Mouse (Mus musculus) MEL (cell line): ENCODE data around the gene Dgkh. TPM values are rescaled to one million over a fixed set of nuclear protein-coding genes. Genes with fewer than 3 reads are reported as not detected.
A peak's percentile ranks its signal among the peaks of the same experiment; 100 is the strongest.

Experiments
- DNase-seq: peaks from one replicate; pipeline ENCODE4 v3.0.0; 2011; ENCODE audit warnings: low read depth, low spot score
- H3K27ac ChIP-seq: 2 replicates; pipeline ENCODE4 v1.5.1; 2012; ENCODE audit warnings: low read depth, mild to moderate bottlenecking, control low read depth, low read length, moderate library complexity; ENCODE audit not compliant: control insufficient read depth
- H3K27me3 ChIP-seq, 2 experiments: fragments of 150-350 bp in 1 of 2; sonication (generic) in 1 of 2; 2 replicates each; pipeline ENCODE4 v1.6.1; 2012; ENCODE audit warnings: low read length in 2 of 2, mild to moderate bottlenecking in 2 of 2, improper control_type of control experiment in 1 of 2, moderate library complexity in 1 of 2; ENCODE audit not compliant: insufficient read depth in 2 of 2, control insufficient read depth in 1 of 2
- H3K36me3 ChIP-seq, 2 experiments: 2 replicates each; pipeline ENCODE4 v1.6.1; 2012 to 2014; ENCODE audit warnings: low read length in 2 of 2, improper control_type of control experiment in 1 of 2, inconsistent platforms in 1 of 2, mild to moderate bottlenecking in 1 of 2; ENCODE audit not compliant: insufficient read depth in 2 of 2, control insufficient read depth in 1 of 2
- H3K4me1 ChIP-seq, 2 experiments: fragments of 150-350 bp in 1 of 2; sonication (generic) in 1 of 2; 2 replicates each; pipeline ENCODE4 v1.6.1; 2012; ENCODE audit warnings: low read length in 2 of 2, improper control_type of control experiment in 1 of 2, mild to moderate bottlenecking in 1 of 2; ENCODE audit not compliant: insufficient read depth in 2 of 2, control insufficient read depth in 1 of 2
- H3K4me3 ChIP-seq, 2 experiments: fragments of 150-350 bp in 1 of 2; sonication (generic) in 1 of 2; 2 replicates each; pipeline ENCODE4 v1.5.1; 2012; ENCODE audit warnings: low read depth in 2 of 2, low read length in 2 of 2, mild to moderate bottlenecking in 2 of 2, moderate library complexity in 2 of 2, control low read depth in 1 of 2, improper control_type of control experiment in 1 of 2; ENCODE audit not compliant: control insufficient read depth in 1 of 2, insufficient read depth in 1 of 2
- H3K79me2 ChIP-seq: 2 replicates; pipeline ENCODE4 v1.6.1; 2012; ENCODE audit warnings: mild to moderate bottlenecking, low read length, moderate library complexity; ENCODE audit not compliant: control insufficient read depth, poor library complexity, insufficient read depth
- H3K9ac ChIP-seq: 2 replicates; pipeline ENCODE4 v1.6.1; 2012; ENCODE audit warnings: low read depth, mild to moderate bottlenecking, control low read depth, low read length, moderate library complexity; ENCODE audit not compliant: control insufficient read depth, poor library complexity, severe bottlenecking
- H3K9me3 ChIP-seq: fragments of 150-350 bp; sonication (generic); replicated peaks from 2 replicates; pipeline ENCODE4 v1.6.1; 2012; ENCODE audit warnings: mild to moderate bottlenecking, low read length, improper control_type of control experiment, moderate library complexity; ENCODE audit not compliant: insufficient read depth
- CHD2 ChIP-seq: IDR thresholded peaks from 2 replicates; pipeline ENCODE4 v1.6.1; 2011; ENCODE audit warnings: low read length, improper control_type of control experiment
- CTCF ChIP-seq, 3 experiments: IDR thresholded peaks in 2 of 3; conservative IDR thresholded peaks in 1 of 3; 2 replicates each; pipeline ENCODE4 v1.5.1; 2011 to 2012; ENCODE audit warnings: low read length in 3 of 3, low read depth in 2 of 3, mild to moderate bottlenecking in 2 of 3, improper control_type of control experiment in 1 of 3, inconsistent platforms in 1 of 3, mixed read lengths in 1 of 3, moderate library complexity in 1 of 3; ENCODE audit not compliant: control insufficient read depth in 1 of 3, insufficient read depth in 1 of 3, poor library complexity in 1 of 3, severe bottlenecking in 1 of 3
- EP300 ChIP-seq, 2 experiments: IDR thresholded peaks; 2 replicates each; pipeline ENCODE4 v1.6.1; 2011; ENCODE audit warnings: improper control_type of control experiment in 2 of 2, low read length in 2 of 2, low read depth in 1 of 2, mild to moderate bottlenecking in 1 of 2
- GATA1 ChIP-seq: IDR thresholded peaks from 2 replicates; pipeline ENCODE4 v1.6.1; 2011; ENCODE audit warnings: low read depth, low read length, improper control_type of control experiment
- JUND ChIP-seq: IDR thresholded peaks from 2 replicates; pipeline ENCODE4 v1.6.1; 2011; ENCODE audit warnings: low read depth, mild to moderate bottlenecking, improper control_type of control experiment, low read length
- KAT2A ChIP-seq: conservative IDR thresholded peaks from 2 replicates; pipeline ENCODE4 v1.6.1; 2012; ENCODE audit warnings: low read depth, low read length, improper control_type of control experiment, inconsistent platforms
- MAFK ChIP-seq: IDR thresholded peaks from 2 replicates; pipeline ENCODE4 v1.6.1; 2011; ENCODE audit warnings: low read depth, mild to moderate bottlenecking, low read length, improper control_type of control experiment, borderline replicate concordance
- MAX ChIP-seq: IDR thresholded peaks from 2 replicates; pipeline ENCODE4 v1.6.1; 2011; ENCODE audit warnings: low read length, improper control_type of control experiment
- MAZ ChIP-seq: IDR thresholded peaks from 2 replicates; pipeline ENCODE4 v1.6.1; 2012; ENCODE audit warnings: low read depth, mild to moderate bottlenecking, inconsistent platforms, low read length, improper control_type of control experiment
- MEF2A ChIP-seq: IDR thresholded peaks from 2 replicates; pipeline ENCODE4 v1.6.1; 2014; ENCODE audit warnings: low read depth, mild to moderate bottlenecking, inconsistent platforms, low read length, improper control_type of control experiment; ENCODE audit not compliant: poor library complexity, insufficient replicate concordance, severe bottlenecking; ENCODE audit errors: extremely low read depth
- MXI1 ChIP-seq: IDR thresholded peaks from 2 replicates; pipeline ENCODE4 v1.6.1; 2011; ENCODE audit warnings: mild to moderate bottlenecking, low read depth, low read length, improper control_type of control experiment
- MYB ChIP-seq: IDR thresholded peaks from 2 replicates; pipeline ENCODE4 v1.6.1; 2011; ENCODE audit warnings: mild to moderate bottlenecking, low read depth, low read length, improper control_type of control experiment
- NELFE ChIP-seq: IDR thresholded peaks from 2 replicates; pipeline ENCODE4 v1.6.1; 2011; ENCODE audit warnings: low read depth, low read length, improper control_type of control experiment
- RAD21 ChIP-seq: IDR thresholded peaks from 2 replicates; pipeline ENCODE4 v1.6.1; 2011; ENCODE audit warnings: mild to moderate bottlenecking, low read depth, low read length, improper control_type of control experiment
- SMC3 ChIP-seq: IDR thresholded peaks from 2 replicates; pipeline ENCODE4 v1.6.1; 2011; ENCODE audit warnings: low read depth, low read length, improper control_type of control experiment
- TAL1 ChIP-seq: IDR thresholded peaks from 2 replicates; pipeline ENCODE4 v1.6.1; 2012; ENCODE audit warnings: mild to moderate bottlenecking, inconsistent platforms, low read length, moderate library complexity, mixed read lengths
- TCF12 ChIP-seq: IDR thresholded peaks from 2 replicates; pipeline ENCODE4 v1.6.1; 2014; ENCODE audit warnings: low read depth, mild to moderate bottlenecking, inconsistent platforms, low read length, improper control_type of control experiment, moderate library complexity
- USF2 ChIP-seq, 2 experiments: IDR thresholded peaks; 2 replicates each; pipeline ENCODE4 v1.6.1; 2011 to 2012; ENCODE audit warnings: improper control_type of control experiment in 2 of 2, low read length in 2 of 2, borderline replicate concordance in 1 of 2, inconsistent platforms in 1 of 2, low read depth in 1 of 2, mild to moderate bottlenecking in 1 of 2; ENCODE audit not compliant: insufficient read depth in 1 of 2
- ZC3H11A ChIP-seq: IDR thresholded peaks from 2 replicates; pipeline ENCODE4 v1.6.1; 2012; ENCODE audit warnings: low read depth, mild to moderate bottlenecking, inconsistent platforms, low read length, improper control_type of control experiment
- ZKSCAN1 ChIP-seq: IDR thresholded peaks from 2 replicates; pipeline ENCODE4 v1.6.1; 2012; ENCODE audit warnings: low read depth, mild to moderate bottlenecking, inconsistent platforms, low read length, improper control_type of control experiment, moderate library complexity
- ZNF384 ChIP-seq: IDR thresholded peaks from 2 replicates; pipeline ENCODE4 v1.6.1; 2012; ENCODE audit warnings: low read depth, mild to moderate bottlenecking, inconsistent platforms, low read length, improper control_type of control experiment
- polyA plus RNA-seq, 2 experiments: library from polyadenylated mRNA; stranded (reverse) in 1 of 2; unstranded in 1 of 2; fragments of >175 nt in 1 of 2; fragments of >200 nt in 1 of 2; gene quantifications; 2 replicates each; pipeline versions ENCODE4 v1.2.1 to v1.2.4; 2012; ENCODE audit warnings: low replicate concordance in 2 of 2, low read depth in 1 of 2; ENCODE audit not compliant: insufficient read length in 2 of 2, insufficient read depth in 1 of 2, missing spikeins in 1 of 2
- total RNA-seq: library from RNA; depleted of rRNA; stranded (reverse); fragments of 300-350 nt; gene quantifications from 2 replicates; pipeline ENCODE4 v1.2.3, GENCODE M21; 2012

Gene Dgkh
- total and polyA plus RNA-seq, 3 experiments: under 0.01 TPM; not detected in 2

GRCm38 (mm10) chr14:78525611-78526457 lies 206.7 kb downstream of the Dgkh start:
- no peaks in the 10 kb centered on the region for H3K9me3 ChIP-seq

GRCm38 (mm10) chr14:78525059-78525458 lies 207.5 kb downstream of the Dgkh start:
- H3K4me3 ChIP-seq: no peak overlapping the region
- H3K9ac ChIP-seq: no peak overlapping the region
- no peaks in the 10 kb centered on the region for H3K9me3 ChIP-seq
- H3K79me2 ChIP-seq: peaks cover 4% of the 10 kb centered on the region
- no peaks in the 10 kb centered on the region for H3K27me3 ChIP-seq
- no peaks in the 10 kb centered on the region for H3K4me1 ChIP-seq
- TF ChIP-seq USF2 (IDR thresholded peaks at IDR 0.05; ENCODE audit: borderline replicate concordance in 1 of 2, insufficient read depth in 1 of 2, low read depth in 1 of 2, low read length in 2 of 2) (no peak), ZC3H11A (no peak), CTCF (IDR thresholded peaks at IDR 0.05 in 2 of 3, conservative IDR thresholded peaks at IDR 0.05 in 1 of 3; ENCODE audit: control insufficient read depth in 1 of 3, insufficient read depth in 1 of 3, low read depth in 2 of 3, low read length in 3 of 3, poor library complexity in 1 of 3, severe bottlenecking in 1 of 3) (peak in 2 of 3 experiments; percentile 12 to 21; a peak in 2 of 6 replicates), SMC3 (0 out of 2 replicates have a peak, but pooled peaks have one; percentile 18)
- TF ChIP-seq, all 39 proteins: peak for 2
- Histone ChIP-seq H3K36me3 (no peaks in the 10 kb centered on the region; a peak in 1 of 4 replicates), H3K27ac (no peak overlapping the region)
- DNase-seq: no peak

More at GRCm38 (mm10) chr14:78525611-78526457, 206.7 kb downstream of the Dgkh start:
- no peaks in the 10 kb centered on the region for H3K4me1 ChIP-seq
- H3K79me2 ChIP-seq: peaks cover 8% of the 10 kb centered on the region
- TF ChIP-seq NELFE: no peak
- no peak for TF ChIP-seq ZNF384
- TF ChIP-seq ZKSCAN1: no peak
- TF ChIP-seq KAT2A: no peak
- no peak for TF ChIP-seq JUND
- no peak for TF ChIP-seq TCF12
- TF ChIP-seq, all 39 proteins: peak for 0
- Histone ChIP-seq H3K27me3 (no peaks in the 10 kb centered on the region), H3K27ac (no peak overlapping the region), H3K9ac (no peak overlapping the region), H3K36me3 (no peaks in the 10 kb centered on the region; a peak in 1 of 4 replicates), H3K4me3 (no peak overlapping the region)
- no peak for DNase-seq

GRCm38 (mm10) chr14:78510713-78511112 lies 221.9 kb downstream of the Dgkh start:
- Histone ChIP-seq H3K9me3 (no peaks in the 10 kb centered on the region), H3K4me1 (no peaks in the 10 kb centered on the region), H3K27me3 (no peaks in the 10 kb centered on the region), H3K79me2 (no peaks in the 10 kb centered on the region), H3K9ac (no peak overlapping the region), H3K4me3 (no peak overlapping the region), H3K27ac (no peak overlapping the region), H3K36me3 (peaks cover 0 to 7% of the 10 kb centered on the region in 2 experiments; a peak in 2 of 4 replicates)
- no peak for TF ChIP-seq GATA1
- no peak for TF ChIP-seq MAZ
- no peak for TF ChIP-seq TCF12
- no peak for TF ChIP-seq MEF2A
- no peak for TF ChIP-seq MAFK
- no peak for TF ChIP-seq RAD21
- no peak for TF ChIP-seq MAX
- no peak for TF ChIP-seq MYB
- TF ChIP-seq SMC3: no peak
- TF ChIP-seq ZC3H11A: no peak
- no peak for TF ChIP-seq MXI1
- TF ChIP-seq CHD2: no peak
- no peak for TF ChIP-seq EP300 (IDR thresholded peaks at IDR 0.05; ENCODE audit: low read depth in 1 of 2, low read length in 2 of 2)
- TF ChIP-seq TAL1: no peak
- DNase-seq: no peak
